Mouse (Mus musculus) inflammation-experienced regulatory T-cells, adult 6 months (primary cell): ENCODE results near the gene Ica1. TPM values are rescaled to one million over a fixed set of nuclear protein-coding genes. Genes with fewer than 3 reads are reported as not detected.

Experiments used
- ATAC-seq: one replicate; pipeline ENCODE4 v1.8.0; 2017
- polyA plus RNA-seq, 3 experiments: library from polyadenylated mRNA; unstranded; fragments of 100-300 nt; shearing (Covaris generic); gene quantifications; one replicate each; pipeline ENCODE4 v1.2.1; 2017

Gene Ica1
- polyA plus RNA-seq, 3 experiments from 2014 or later: 2.2 to 11.5 (median 4.9) TPM

GRCm38 (mm10) chr6:8640863-8641262, 137.4 kb downstream of the Ica1 start:
- no peak for ATAC-seq

GRCm38 (mm10) chr6:8639526-8639925, 138.8 kb downstream of the Ica1 start:
- peak; percentile 91 for ATAC-seq

- ATAC-seq: peak; percentile 27
Measured at GRCm38 (mm10) chr6:8638899-8639298, 139.4 kb downstream of the Ica1 start.

GRCm38 (mm10) chr6:8638122-8638521, 140.2 kb downstream of the Ica1 start:
- ATAC-seq: no peak

DNA sequence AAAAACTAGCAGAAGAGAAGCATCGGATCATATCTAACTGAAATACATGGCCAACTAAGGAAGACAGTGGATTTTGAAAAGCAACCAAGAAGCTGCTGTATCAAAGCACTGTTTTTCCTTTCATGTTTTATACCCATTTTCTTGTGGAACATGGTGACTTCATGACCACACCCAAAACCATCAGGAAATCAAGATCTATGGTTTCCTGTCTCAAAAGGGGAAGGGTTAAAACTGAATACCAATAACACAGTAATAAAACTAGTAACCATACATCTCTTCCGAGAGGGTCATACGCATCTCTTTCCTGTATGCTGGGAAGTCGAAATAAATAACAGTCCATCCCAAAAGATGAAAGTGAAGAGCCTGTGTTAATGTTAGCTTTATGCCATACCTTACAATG, 145.6 kb downstream of the Ica1 start:
- ATAC-seq: peak; percentile 82

DNA sequence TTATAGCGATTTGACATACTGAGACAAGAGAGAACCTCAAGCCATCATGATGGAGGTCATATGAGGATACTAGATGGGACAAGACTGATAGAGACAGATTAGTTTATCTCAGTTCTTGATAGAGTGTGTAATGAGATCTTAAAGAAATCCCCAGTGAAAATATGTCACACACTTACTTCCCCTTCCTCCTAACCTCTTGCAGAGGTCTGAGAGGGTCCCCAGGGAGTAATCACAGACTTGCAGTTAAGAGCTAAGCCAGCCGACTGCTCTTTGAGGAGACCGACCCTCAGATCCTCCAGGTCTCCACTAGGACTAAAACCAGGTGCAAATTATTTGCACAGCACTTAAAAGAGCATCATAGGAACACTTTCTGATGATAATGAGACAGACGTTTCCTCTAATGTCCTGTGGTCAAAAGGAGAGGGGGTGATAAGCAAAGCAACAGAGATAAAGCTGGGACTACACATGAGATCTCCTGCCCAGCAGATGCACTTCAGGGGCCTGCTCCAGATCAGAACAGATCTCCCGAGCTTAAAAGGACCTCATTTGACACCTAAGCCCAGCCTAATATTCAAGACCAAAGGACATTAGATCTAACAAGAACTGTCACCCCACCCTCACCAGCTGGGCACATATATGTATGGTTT, 146.2 kb downstream of the Ica1 start:
- ATAC-seq: peak; percentile 14

DNA sequence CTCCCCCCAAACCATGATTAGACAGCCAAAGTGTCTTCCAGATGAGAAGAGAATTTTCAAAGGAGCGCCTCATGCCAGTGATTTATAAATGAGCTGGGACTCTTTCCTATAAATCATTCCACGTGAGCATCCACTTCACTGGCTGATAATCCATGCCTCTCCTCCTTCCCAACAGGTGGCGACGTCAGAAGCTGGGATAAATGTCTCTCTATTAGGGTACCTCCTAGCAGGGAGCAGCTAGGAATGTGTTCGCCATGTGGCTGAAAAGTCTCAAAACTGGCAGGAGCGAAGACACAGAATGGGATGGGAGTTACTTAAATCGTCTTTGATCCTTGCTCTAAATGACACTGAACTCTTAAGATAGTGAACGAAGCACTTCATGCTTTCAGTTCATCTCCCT, 146.9 kb downstream of the Ica1 start:
- no peak for ATAC-seq

DNA sequence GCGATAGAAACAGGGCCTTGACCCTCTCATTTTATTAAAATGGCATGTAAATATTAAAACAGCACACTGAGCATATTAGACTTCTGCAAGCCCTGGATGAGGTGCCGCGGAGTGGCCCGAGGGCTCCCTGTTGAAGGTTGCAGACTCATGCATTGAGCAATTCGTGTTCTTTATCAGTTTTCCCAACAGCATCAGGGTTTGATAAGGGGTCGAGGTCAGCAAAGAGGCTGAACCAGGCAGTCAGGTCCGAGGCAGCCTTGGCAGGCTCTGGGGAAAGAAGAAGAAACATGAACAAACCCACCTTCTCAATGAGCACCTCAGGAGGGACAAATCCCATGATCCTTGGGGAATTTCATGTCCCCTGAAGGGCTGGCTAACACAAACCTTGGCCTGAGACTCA, 147.8 kb downstream of the Ica1 start:
- no peak for ATAC-seq

- no peak for ATAC-seq
Measured at GRCm38 (mm10) chr6:8628715-8629267, 149.5 kb downstream of the Ica1 start.

GRCm38 (mm10) chr6:8628226-8628625, 150.1 kb downstream of the Ica1 start:
- no peak for ATAC-seq

GRCm38 (mm10) chr6:8623045-8623444, 155.2 kb downstream of the Ica1 start:
- no peak for ATAC-seq

DNA sequence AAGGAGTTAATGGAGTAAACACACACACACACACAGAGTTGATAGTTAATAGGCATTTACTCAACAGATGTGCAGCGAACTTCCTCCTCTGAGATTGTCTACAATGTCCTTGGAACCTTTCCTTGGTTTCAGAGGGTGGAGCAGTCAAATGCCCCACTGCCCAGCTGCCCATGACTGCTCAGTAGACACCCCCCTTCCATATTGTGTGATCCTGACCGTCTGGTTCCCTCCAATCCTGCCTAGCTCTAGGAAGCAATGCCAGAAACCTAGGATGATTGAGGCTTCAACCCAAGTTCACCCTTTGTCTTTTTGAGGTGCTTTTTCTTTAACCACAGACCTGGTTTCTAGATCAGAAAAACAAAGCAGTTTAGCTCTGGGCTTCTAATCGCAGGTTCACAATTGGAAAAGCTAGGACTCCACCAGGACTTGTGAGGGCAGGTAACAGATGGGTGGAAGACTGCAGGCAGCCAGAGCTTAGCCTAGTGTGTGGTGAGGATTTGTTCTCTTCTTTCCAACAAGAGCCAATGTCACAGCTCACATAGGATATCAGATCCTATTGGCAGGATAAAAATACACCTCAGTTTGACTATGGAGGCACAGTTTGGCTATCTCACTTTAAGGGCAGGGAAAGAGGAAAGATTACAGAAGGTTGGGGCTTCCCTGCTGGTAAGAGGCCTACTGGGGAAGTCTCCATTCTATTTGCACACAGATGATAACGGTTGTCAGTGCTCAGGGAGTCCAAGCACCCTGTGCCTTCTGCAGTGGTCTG, 158.5 kb downstream of the Ica1 start:
- no peak for ATAC-seq

GRCm38 (mm10) chr6:8617369-8617768, 160.9 kb downstream of the Ica1 start:
- peak; percentile 77 for ATAC-seq

DNA sequence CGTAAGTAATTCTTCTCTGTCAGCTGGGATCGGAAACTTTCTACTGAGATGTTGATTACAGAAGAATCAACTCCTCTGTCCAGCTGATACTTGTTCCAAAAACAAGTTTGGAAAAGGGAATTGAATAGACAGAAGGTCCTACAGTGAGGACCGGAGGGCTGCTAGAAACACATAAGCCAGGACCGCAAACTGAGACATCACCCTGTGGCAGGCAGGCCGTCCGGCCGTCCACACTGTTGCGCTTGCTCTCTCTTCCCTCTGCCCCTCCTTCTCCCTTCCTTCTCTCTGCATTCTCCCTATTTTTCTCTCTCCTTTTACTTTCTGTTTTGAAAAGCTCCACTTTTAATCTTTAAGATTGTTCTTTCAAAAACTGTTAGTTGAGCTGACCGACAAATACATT, 186.6 kb downstream of the Ica1 start:
- ATAC-seq: no peak

- ATAC-seq: no peak
Measured at GRCm38 (mm10) chr6:8583892-8584291, 194.4 kb downstream of the Ica1 start.

DNA sequence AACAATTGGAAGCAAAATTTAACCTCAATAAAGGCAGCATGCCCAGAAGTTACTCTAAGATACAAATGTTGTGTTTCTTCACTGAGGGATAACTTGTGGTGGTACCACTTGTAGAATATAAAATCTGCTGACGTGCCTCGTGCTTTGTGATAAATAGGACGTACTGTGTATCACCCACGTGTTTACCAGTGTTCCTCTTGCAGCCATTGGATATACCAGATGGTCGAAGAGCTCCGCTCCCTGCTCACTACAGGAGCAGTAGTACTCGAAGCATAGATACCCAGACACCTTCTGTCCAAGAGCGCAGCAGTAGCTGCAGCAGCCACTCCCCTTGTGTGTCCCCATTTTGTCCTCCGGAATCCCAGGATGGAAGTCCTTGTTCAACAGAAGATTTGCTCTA, 195.9 kb downstream of the Ica1 start:
- ATAC-seq: no peak

Other genes starting within 250 kb of the Ica1 start
- not detected for gene Nxph1, start 169.9 kb upstream of the Ica1 start, polyA plus RNA-seq